Mouse (Mus musculus) liver, embryonic 11.5 days (tissue): Measurements from ENCODE around the gene Lemd2. TPM values are rescaled to one million over a fixed set of nuclear protein-coding genes. Genes with fewer than 3 reads are reported as not detected.

Experiments used
- ATAC-seq: fragments of 200-750 bp; cut with Nextera tagmentation; replicated peaks from 2 replicates; pipeline ENCODE4 v1.8.0; 2017; ENCODE audit warnings: moderate number of reproducible peaks, mild to moderate bottlenecking, moderate TSS enrichment, moderate library complexity; ENCODE audit not compliant: low FRiP score
- DNase-seq: peaks from one replicate; pipeline ENCODE4 v3.0.0-alpha.2; 2017; ENCODE audit warnings: low spot score
- H3K27ac ChIP-seq: fragments of 300-500 bp; sonication (generic); 2 replicates; pipeline ENCODE4 v1.5.1; 2014; ENCODE audit warnings: mild to moderate bottlenecking, low read depth, low read length, control low read depth
- H3K27me3 ChIP-seq: fragments of 300-500 bp; sonication (generic); replicated peaks from 2 replicates; pipeline ENCODE4 v1.6.1; 2014; ENCODE audit warnings: low read length, mixed read lengths; ENCODE audit not compliant: control insufficient read depth, insufficient read depth
- H3K36me3 ChIP-seq: fragments of 300-500 bp; sonication (generic); 2 replicates; pipeline ENCODE4 v1.6.1; 2014; ENCODE audit warnings: mild to moderate bottlenecking, low read length, moderate library complexity, mixed read lengths; ENCODE audit not compliant: control insufficient read depth, insufficient read depth
- H3K4me1 ChIP-seq: fragments of 300-500 bp; sonication (generic); replicated peaks from 2 replicates; pipeline ENCODE4 v1.6.1; 2014; ENCODE audit warnings: low read length, mixed read lengths; ENCODE audit not compliant: control insufficient read depth, insufficient read depth
- H3K4me2 ChIP-seq: fragments of 300-500 bp; sonication (generic); 2 replicates; pipeline ENCODE4 v1.6.1; 2014; ENCODE audit warnings: mild to moderate bottlenecking, control low read depth, moderate library complexity
- H3K4me3 ChIP-seq: fragments of 300-500 bp; sonication (generic); 2 replicates; pipeline ENCODE4 v1.5.1; 2014; ENCODE audit warnings: low read depth, low read length, control low read depth
- H3K9ac ChIP-seq: fragments of 300-500 bp; sonication (generic); 2 replicates; pipeline ENCODE4 v1.6.1; 2014; ENCODE audit warnings: low read depth, low read length, control low read depth
- H3K9me3 ChIP-seq: fragments of 300-500 bp; sonication (generic); 2 replicates; pipeline ENCODE4 v1.6.1; 2016; ENCODE audit warnings: low read length, inconsistent platforms, mixed read lengths; ENCODE audit not compliant: control insufficient read depth
- WGBS: fragments of 180-500 bp; shearing (Covaris S2); extraction: QIAGEN DNeasy Blood & Tissue Kit; methylation state at CpG from one replicate; pipeline ENCODE4 v1.1.7; 2014; 5-methylcytosine and 5-hydroxymethylcytosine counted together
- polyA plus RNA-seq: library from polyadenylated mRNA; unstranded; fragments of >200 nt; fragmentation: Nextera tagmentation; extraction: Ambion mirVana; gene quantifications from 2 replicates; pipeline ENCODE4 v1.2.1, GENCODE M21; 2014

Gene Lemd2
- polyA plus RNA-seq, 1 experiment from 2014 or later, result 13.4 TPM

DNA sequence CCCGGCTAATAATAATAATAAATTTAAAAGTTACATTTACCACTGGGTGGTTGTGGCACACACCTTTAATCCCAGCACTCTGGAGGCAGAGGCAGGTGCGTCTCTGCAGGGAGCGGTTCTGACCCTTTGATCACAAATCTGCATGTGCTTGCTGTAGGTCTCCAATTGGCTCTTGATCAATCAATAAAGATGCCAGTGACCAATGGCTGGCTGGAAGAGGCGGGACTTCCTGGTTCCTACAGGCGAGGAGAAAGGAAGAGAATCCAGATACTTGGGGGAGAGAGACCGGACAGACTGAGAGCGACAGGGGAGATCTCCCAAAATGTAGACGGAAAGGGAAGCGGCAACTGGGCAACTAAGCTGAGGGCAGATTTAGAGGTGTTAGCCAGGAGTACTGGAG lies 26.2 kb downstream of the Lemd2 start:
- Histone ChIP-seq H3K9me3 (peaks cover 4% of the 10 kb centered on the region; the same call in 1 of the 2 replicates), H3K4me3 (no peak overlapping the region), H3K4me2 (no peak overlapping the region), H3K9ac (no peak overlapping the region), H3K36me3 (no peaks in the 10 kb centered on the region), H3K27ac (no peak overlapping the region), H3K27me3 (no peaks in the 10 kb centered on the region; the same call in 1 of the 2 replicates), H3K4me1 (peaks cover 9% of the 10 kb centered on the region)
- DNase-seq, result no peak
- 80% methylated on average over 9 of the region's 9 CpGs for WGBS
- ATAC-seq, result no peak

DNA sequence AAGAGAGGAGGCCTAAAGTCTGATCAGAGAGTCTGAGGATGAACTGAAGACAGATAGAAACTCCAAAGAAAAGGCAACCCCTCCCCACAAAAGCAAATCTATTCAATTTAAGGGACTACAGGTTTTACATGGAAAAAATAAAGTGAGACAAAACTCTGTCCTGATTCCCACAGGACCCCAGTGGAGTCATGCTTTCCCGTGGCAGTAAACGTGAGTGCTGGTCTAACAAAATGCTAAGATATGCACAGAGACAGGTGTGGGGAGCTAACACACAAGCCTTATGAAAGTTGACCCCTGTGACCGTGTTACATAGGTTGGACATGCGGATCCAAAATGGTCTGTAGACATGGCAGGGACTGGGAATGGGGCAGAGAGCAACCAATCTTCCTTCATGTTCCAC lies 27.5 kb downstream of the Lemd2 start:
- H3K9ac ChIP-seq, result no peak overlapping the region
- 82% methylated on average over 4 of the region's 4 CpGs for WGBS
- ATAC-seq, result no peak
- peaks cover 4% of the 10 kb centered on the region; the same call in 1 of the 2 replicates for H3K9me3 ChIP-seq
- H3K4me1 ChIP-seq, result peaks cover 8% of the 10 kb centered on the region
- H3K27me3 ChIP-seq, result no peaks in the 10 kb centered on the region; the same call in 1 of the 2 replicates
- no peak overlapping the region for H3K4me3 ChIP-seq
- no peak for DNase-seq
- H3K36me3 ChIP-seq, result no peaks in the 10 kb centered on the region
- H3K27ac ChIP-seq, result no peak overlapping the region
- no peak overlapping the region for H3K4me2 ChIP-seq

DNA sequence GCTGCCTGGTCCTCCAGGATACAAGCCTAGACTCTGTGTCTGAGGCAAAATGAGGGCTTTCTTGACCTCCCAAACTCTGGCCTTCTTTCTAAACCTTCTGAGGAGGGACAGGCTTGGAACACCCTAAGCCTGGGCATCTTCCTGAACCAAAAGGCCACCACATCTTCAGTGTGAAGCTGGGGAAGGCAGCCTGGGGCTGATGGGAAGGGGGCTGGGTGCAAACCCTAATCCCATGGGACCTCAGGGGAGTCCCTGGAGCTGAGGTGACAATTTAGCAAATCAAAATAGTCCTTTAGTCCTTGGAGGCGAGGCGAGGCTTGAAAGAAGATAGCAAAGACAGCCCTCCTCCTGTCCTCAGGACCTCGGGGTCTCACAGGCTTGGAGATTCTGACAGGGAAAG lies 28.0 kb downstream of the Lemd2 start:
- Histone ChIP-seq H3K27me3 (no peaks in the 10 kb centered on the region; the same call in 1 of the 2 replicates), H3K9ac (no peak overlapping the region), H3K36me3 (no peaks in the 10 kb centered on the region), H3K4me3 (no peak overlapping the region), H3K4me2 (no peak overlapping the region), H3K4me1 (peaks cover 6% of the 10 kb centered on the region), H3K9me3 (peaks cover 4% of the 10 kb centered on the region; the same call in 1 of the 2 replicates), H3K27ac (no peak overlapping the region)
- ATAC-seq, result no peak
- 69% methylated on average over 3 of the region's 3 CpGs for WGBS
- DNase-seq, result no peak

DNA sequence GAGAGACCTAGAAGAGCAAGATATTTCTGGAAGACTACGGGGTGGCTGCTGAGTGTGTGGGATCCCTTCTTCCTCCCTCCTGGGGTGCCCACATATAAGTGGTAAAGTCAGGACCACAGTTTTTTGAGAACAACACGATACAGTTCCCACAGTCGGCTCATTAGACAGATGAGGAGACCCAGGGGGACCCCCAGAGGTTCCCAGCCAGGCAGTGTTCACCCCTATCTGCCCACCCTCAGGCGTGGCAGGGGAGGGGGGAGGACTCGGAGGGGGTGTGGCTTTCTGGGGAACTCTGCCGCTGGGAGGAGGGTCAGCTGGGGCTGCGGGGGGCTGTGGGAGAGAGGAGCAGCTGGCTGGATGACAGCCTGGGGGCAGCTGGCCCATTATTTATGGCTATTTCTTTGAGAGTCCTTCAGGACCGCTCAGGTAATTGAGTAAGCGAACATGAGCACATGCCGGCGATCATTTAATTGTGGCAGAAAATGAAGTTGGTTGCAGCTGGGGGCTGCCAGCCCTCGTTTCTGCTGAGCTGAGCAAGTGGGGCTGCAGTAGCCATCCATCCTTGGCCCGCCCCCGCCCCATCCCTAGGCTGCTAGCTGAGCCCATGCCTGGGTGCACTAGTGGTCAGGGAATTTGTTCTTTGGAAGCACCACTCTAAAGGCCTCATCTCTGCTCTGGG lies 28.9 kb downstream of the Lemd2 start:
- H3K36me3 ChIP-seq, result no peaks in the 10 kb centered on the region
- no peak overlapping the region for H3K4me2 ChIP-seq
- 47% methylated on average over 14 of the region's 14 CpGs for WGBS
- no peaks in the 10 kb centered on the region; the same call in 1 of the 2 replicates for H3K27me3 ChIP-seq
- DNase-seq, result no peak
- ATAC-seq, result no peak
- H3K9ac ChIP-seq, result no peak overlapping the region
- no peak overlapping the region for H3K27ac ChIP-seq
- H3K4me1 ChIP-seq, result peaks cover 6% of the 10 kb centered on the region
- peaks cover 4% of the 10 kb centered on the region; the same call in 1 of the 2 replicates for H3K9me3 ChIP-seq
- no peak overlapping the region for H3K4me3 ChIP-seq

DNA sequence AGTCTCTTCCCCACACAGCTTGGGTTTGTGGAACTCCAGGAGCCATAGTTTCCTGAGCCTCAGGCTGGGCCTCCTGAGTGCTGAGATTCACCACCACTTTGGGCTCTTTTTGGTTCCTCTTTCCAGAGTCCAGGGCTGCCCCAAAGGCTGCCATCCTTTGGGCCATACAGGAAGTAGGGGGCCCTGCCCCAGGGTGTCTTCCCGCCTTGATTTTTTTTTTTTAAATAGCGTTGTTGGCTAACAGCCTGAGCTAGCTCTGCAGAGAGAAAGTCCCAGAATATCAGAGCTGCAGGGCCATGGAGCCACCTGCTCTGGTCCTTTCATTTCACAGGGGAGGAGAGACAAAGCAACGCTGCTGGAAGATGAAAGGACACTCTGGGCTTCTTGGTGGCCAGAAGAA lies 30.6 kb downstream of the Lemd2 start:
- Histone ChIP-seq H3K27ac (no peak overlapping the region), H3K4me3 (no peak overlapping the region), H3K27me3 (no peaks in the 10 kb centered on the region; the same call in 1 of the 2 replicates), H3K9me3 (no peaks in the 10 kb centered on the region; the same call in 1 of the 2 replicates), H3K4me2 (no peak overlapping the region), H3K9ac (no peak overlapping the region), H3K36me3 (no peaks in the 10 kb centered on the region), H3K4me1 (peaks cover 4% of the 10 kb centered on the region)
- DNase-seq (no peak), ATAC-seq (no peak)
- 44% methylated on average over 3 of the region's 3 CpGs for WGBS

DNA sequence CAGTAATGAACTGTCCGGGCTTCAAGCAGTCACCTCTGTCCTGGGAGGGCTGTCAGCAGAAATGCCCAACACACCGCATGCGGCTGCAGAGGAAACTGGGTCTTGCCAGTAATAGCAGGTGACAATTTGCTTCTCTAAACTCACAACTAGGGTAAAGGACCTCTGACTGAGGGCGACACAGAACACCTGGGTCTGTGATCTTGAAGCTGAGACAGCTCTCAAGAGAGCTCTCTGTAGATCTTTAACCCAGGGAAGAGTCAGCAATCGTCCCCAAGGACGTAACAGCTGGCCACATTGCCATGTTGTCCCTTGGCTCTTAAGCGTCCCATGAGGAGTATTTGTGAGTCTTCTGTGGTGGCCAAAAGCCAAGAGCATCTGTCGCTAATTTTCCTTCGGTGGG lies 31.8 kb downstream of the Lemd2 start:
- Histone ChIP-seq H3K27ac (no peak overlapping the region), H3K4me2 (no peak overlapping the region), H3K36me3 (no peaks in the 10 kb centered on the region), H3K27me3 (no peaks in the 10 kb centered on the region; the same call in 1 of the 2 replicates), H3K4me3 (no peak overlapping the region), H3K9ac (no peak overlapping the region), H3K4me1 (peaks cover 4% of the 10 kb centered on the region; the same call in 1 of the 2 replicates), H3K9me3 (no peaks in the 10 kb centered on the region)
- ATAC-seq (no peak), DNase-seq (no peak)
- 84% methylated on average over 9 of the region's 9 CpGs for WGBS

DNA sequence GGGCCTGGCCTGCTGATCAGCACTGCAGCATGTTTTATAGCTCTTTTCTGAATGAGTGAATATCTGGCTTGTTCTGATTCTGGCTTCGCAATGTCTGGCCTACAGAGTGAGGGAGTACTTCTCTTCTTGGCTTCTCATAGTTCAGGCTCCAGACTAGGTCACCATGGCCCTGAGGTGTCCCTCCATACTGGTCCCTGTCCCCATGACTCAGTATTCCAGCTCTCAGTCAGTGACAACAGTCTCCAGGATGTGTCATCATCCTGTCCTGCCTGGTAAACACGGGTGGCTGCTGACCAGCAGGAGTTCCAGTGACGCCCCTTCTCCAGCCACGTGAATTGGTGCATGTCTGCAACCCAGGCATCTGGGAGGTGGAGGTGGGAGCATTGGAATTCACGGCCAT lies 33.1 kb downstream of the Lemd2 start:
- Histone ChIP-seq H3K4me3 (no peak overlapping the region), H3K9ac (no peak overlapping the region), H3K9me3 (no peaks in the 10 kb centered on the region), H3K27ac (no peak overlapping the region), H3K4me1 (peaks cover 4% of the 10 kb centered on the region; the same call in 1 of the 2 replicates), H3K4me2 (no peak overlapping the region), H3K27me3 (no peaks in the 10 kb centered on the region; the same call in 1 of the 2 replicates), H3K36me3 (no peaks in the 10 kb centered on the region)
- ATAC-seq, result no peak
- WGBS, result 63% methylated on average over 5 of the region's 5 CpGs
- DNase-seq, result no peak

DNA sequence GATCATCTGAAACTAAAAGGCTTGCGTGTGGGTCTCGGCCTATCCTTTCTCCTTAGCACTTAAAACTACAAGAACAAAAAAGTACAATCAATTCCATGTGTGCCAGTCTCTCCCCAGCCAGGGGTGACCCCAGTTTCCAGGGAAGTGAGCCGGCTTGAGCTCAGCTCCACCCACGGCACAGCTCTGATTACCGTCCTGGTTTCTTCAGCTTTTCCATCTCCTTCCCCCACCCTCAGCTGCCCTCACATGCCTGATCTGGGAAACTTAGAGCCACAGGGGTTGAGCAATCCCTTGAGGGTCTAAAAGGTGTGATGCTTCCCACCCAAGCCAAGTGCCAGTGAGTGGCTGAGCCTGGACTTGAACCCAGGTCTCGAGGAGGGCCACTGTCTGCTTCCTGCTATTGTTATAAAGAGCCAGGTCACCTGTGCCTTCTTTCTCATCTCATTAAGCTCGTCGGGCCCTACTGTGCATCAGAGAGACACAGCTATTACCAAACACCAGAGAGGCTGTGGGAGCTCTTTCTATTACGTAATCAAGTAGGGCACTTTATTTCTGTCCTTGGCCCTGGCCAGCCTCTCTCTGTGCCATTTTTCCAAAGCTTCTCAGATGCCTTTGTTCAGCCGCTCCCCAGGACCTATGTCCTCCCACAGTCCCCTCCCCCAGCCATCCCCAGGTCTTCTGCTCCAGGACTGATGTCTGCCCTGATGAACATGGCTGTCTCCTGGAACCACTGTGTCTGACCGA lies 34.1 kb downstream of the Lemd2 start:
- H3K4me3 ChIP-seq, result no peak overlapping the region
- H3K9ac ChIP-seq, result no peak overlapping the region
- 0 out of 2 replicates have a peak overlapping the region, but pooled peaks have one; percentile 4 for H3K27ac ChIP-seq
- H3K4me1 ChIP-seq, result no peaks in the 10 kb centered on the region
- no peaks in the 10 kb centered on the region for H3K36me3 ChIP-seq
- DNase-seq (no peak), ATAC-seq (no peak)
- H3K27me3 ChIP-seq, result no peaks in the 10 kb centered on the region; the same call in 1 of the 2 replicates
- no peaks in the 10 kb centered on the region for H3K9me3 ChIP-seq
- H3K4me2 ChIP-seq, result no peak overlapping the region
- WGBS, result 70% methylated on average over 11 of the region's 11 CpGs
